In genomic region chr2:180582481-180583153, GRCm38 (mm10) we compare ENCODE assay signal across 8 mouse cellular contexts. TPM values are rescaled to one million over a fixed set of nuclear protein-coding genes. Genes with fewer than 3 reads are reported as not detected.
DNase-seq lines count a peak whose midpoint lies in the region; ATAC-seq and TF ChIP-seq lines count a peak whose summit lies in the region.

No protein-coding gene starts in this region.

- peak; percentile 97 for DNase-seq in ZHBTc4 (ENCODE audit: low read depth, low spot score)
- DNase-seq in gastrocnemius, adult 2 months: peak; percentile 98
- peak; percentile 98 for DNase-seq in hindbrain, postnatal 0 days (ENCODE audit: low spot score)
- peak; percentile 96 to 100 for DNase-seq in left cerebral cortex, adult 2 months (ENCODE audit: extremely low spot score in 1 of 2, low spot score in 2 of 2)
- DNase-seq in right cerebral cortex, adult 2 months (ENCODE audit: low spot score in 2 of 2): peak; percentile 97 to 99
- peak; percentile 98 for DNase-seq in urinary bladder, postnatal 14 days (ENCODE audit: low spot score)

- H3K4me2 ChIP-seq in hindbrain, postnatal 0 days (ENCODE audit: low read depth, low read length): peak overlapping the region; percentile 92

- no peak; the same call in 1 of the 2 replicates for TF ChIP-seq CTCF in gastrocnemius, adult 2 months (IDR thresholded peaks at IDR 0.05)
- TF ChIP-seq CTCF in hindbrain, postnatal 0 days (IDR thresholded peaks at IDR 0.05; ENCODE audit: low read depth): peak; percentile 89
- TF ChIP-seq CTCF in left cerebral cortex, adult 2 months (IDR thresholded peaks at IDR 0.05): peak; percentile 98

- peak overlapping the region; percentile 81 for H3K9ac ChIP-seq in hindbrain, postnatal 0 days (replicated peaks; ENCODE audit: low read length)

- WGBS in hindbrain, postnatal 0 days: under 1% methylated on average over 50 of the region's 57 CpGs

- peak; percentile 87 for ATAC-seq in common myeloid progenitor, adult 5-6 weeks (replicated peaks; ENCODE audit: low read depth, poor library complexity, severe bottlenecking)
- peak; percentile 76 for ATAC-seq in hindbrain, postnatal 0 days
- ATAC-seq in megakaryocyte, adult 5-6 weeks (ENCODE audit: poor library complexity, severe bottlenecking): peak; percentile 88

- intact Hi-C loops in gastrocnemius, adult 2 months (cut with DNase I): loop anchor here (5.0 to 10.0 kb wide), 2 partner anchors 165 to 308 kb away; partner anchors contain the start of gene Cables2
- intact Hi-C loops in left cerebral cortex, adult 2 months (cut with DNase I): loop anchor here (1.0 to 10.0 kb wide), 4 partner anchors 162 to 382 kb away; partner anchors contain the start of gene Arfgap1

- no peaks in the 10 kb centered on the region for H3K9me3 ChIP-seq in hindbrain, postnatal 0 days (ENCODE audit: low read length)

- H3K27me3 ChIP-seq in hindbrain, postnatal 0 days (ENCODE audit: insufficient read depth, low read length): no peaks in the 10 kb centered on the region

- peaks cover 11% of the 10 kb centered on the region for H3K36me3 ChIP-seq in hindbrain, postnatal 0 days (ENCODE audit: insufficient read depth, low read length)

- peak overlapping the region; percentile 85 for H3K4me3 ChIP-seq in gastrocnemius, adult 2 months
- H3K4me3 ChIP-seq in hindbrain, postnatal 0 days (ENCODE audit: low read length): peak overlapping the region; percentile 73
- peak overlapping the region; percentile 65 for H3K4me3 ChIP-seq in left cerebral cortex, adult 2 months

- H3K27ac ChIP-seq in gastrocnemius, adult 2 months: peak overlapping the region; percentile 98
- H3K27ac ChIP-seq in hindbrain, postnatal 0 days: peak overlapping the region; percentile 77
- peak overlapping the region; percentile 97 for H3K27ac ChIP-seq in left cerebral cortex, adult 2 months

- H3K4me1 ChIP-seq in hindbrain, postnatal 0 days (ENCODE audit: insufficient read depth, low read length): peaks cover 11% of the 10 kb centered on the region

RNA-seq across cellular contexts. Expression of gene Mrgbp, which starts 1.5 kb away (rescaled TPM):
- 31.9 and 43.0 TPM in 2 replicates for total RNA-seq in common myeloid progenitor, adult 5-6 weeks (2017)
- 1 to 10 TPM; 4.1 to 5.2 TPM for total RNA-seq in gastrocnemius, adult 2 months (2021)
- 48.2 and 49.3 TPM in 2 replicates for total RNA-seq in hindbrain, postnatal 0 days (2014; rRNA removed)
- polyA plus RNA-seq in hindbrain, postnatal 0 days (2015; fragmentation: Nextera tagmentation; extraction: Ambion mirVana): 32.5 and 36.0 TPM in 2 replicates
- 10 to 100 TPM; 18.4 to 22.0 TPM for total RNA-seq in left cerebral cortex, adult 2 months (2021)
- total RNA-seq in megakaryocyte, adult 5-6 weeks (2015): 20.2 and 30.8 TPM in 2 replicates
- 21.8 and 23.2 TPM in 2 replicates for total RNA-seq in megakaryocyte, adult 5-6 weeks (2017)

RNA-seq across cellular contexts. Expression of gene Ogfr, which starts 6.4 kb away (rescaled TPM):
- total RNA-seq in common myeloid progenitor, adult 5-6 weeks (2017): 39.4 and 47.0 TPM in 2 replicates
- 10 to 100 TPM; 20.3 to 24.5 TPM for total RNA-seq in gastrocnemius, adult 2 months (2021)
- total RNA-seq in hindbrain, postnatal 0 days (2014; rRNA removed): 88.5 and 106 TPM in 2 replicates
- polyA plus RNA-seq in hindbrain, postnatal 0 days (2015; fragmentation: Nextera tagmentation; extraction: Ambion mirVana): 82.9 and 84.4 TPM in 2 replicates
- total RNA-seq in left cerebral cortex, adult 2 months (2021): 10 to 100 TPM; 30.7 to 35.5 TPM
- 37.3 and 42.7 TPM in 2 replicates for total RNA-seq in megakaryocyte, adult 5-6 weeks (2015)
- 62.2 and 64.9 TPM in 2 replicates for total RNA-seq in megakaryocyte, adult 5-6 weeks (2017)

RNA-seq across cellular contexts. Expression of gene Col9a3, which starts 15.0 kb away (rescaled TPM):
- total RNA-seq in common myeloid progenitor, adult 5-6 weeks (2017): not detected in 2 replicates
- total RNA-seq in gastrocnemius, adult 2 months (2021): not detected
- total RNA-seq in hindbrain, postnatal 0 days (2014; rRNA removed): 82.0 and 98.9 TPM in 2 replicates
- polyA plus RNA-seq in hindbrain, postnatal 0 days (2015; fragmentation: Nextera tagmentation; extraction: Ambion mirVana): 90.1 and 95.8 TPM in 2 replicates
- total RNA-seq in left cerebral cortex, adult 2 months (2021): 1 to 10 TPM; 5.1 to 7.2 TPM
- 0.62 and 1.3 TPM in 2 replicates for total RNA-seq in megakaryocyte, adult 5-6 weeks (2015)
- 0.16 and 0.51 TPM in 2 replicates for total RNA-seq in megakaryocyte, adult 5-6 weeks (2017)

RNA-seq across cellular contexts. Expression of gene Tcfl5, which starts 59.9 kb away (rescaled TPM):
- not detected in 2 replicates for total RNA-seq in common myeloid progenitor, adult 5-6 weeks (2017)
- total RNA-seq in gastrocnemius, adult 2 months (2021): not detected
- 5.8 and 7.2 TPM in 2 replicates for total RNA-seq in hindbrain, postnatal 0 days (2014; rRNA removed)
- 0.91 and 1.0 TPM in 2 replicates for polyA plus RNA-seq in hindbrain, postnatal 0 days (2015; fragmentation: Nextera tagmentation; extraction: Ambion mirVana)
- 1 to 10 TPM in 1 of 2 experiments, under 1 TPM in 1; 0.86 to 1.3 TPM for total RNA-seq in left cerebral cortex, adult 2 months (2021)
- not detected in 2 replicates for total RNA-seq in megakaryocyte, adult 5-6 weeks (2015)
- total RNA-seq in megakaryocyte, adult 5-6 weeks (2017): not detected in 2 replicates

Comparison
In these comparisons a context has a peak if more than half of its experiments do, and no peak if none do; other contexts are left out.
1. Peak in every context shown above with its lines: DNase-seq, ATAC-seq, H3K4me3 ChIP-seq and H3K27ac ChIP-seq.
2. RNA of gene Col9a3, which starts 15.0 kb away (total RNA-seq): 82.0 to 98.9 TPM in hindbrain, postnatal 0 days; 5.1 to 7.2 TPM in left cerebral cortex, adult 2 months, 0.16 to 1.3 TPM in megakaryocyte, adult 5-6 weeks, not detected in gastrocnemius, adult 2 months and not detected in common myeloid progenitor, adult 5-6 weeks; every median in the first group is over 10 times any median in the second.